Mouse (Mus musculus): Measurements from ENCODE around the gene Kansl1. TPM values are rescaled to one million over a fixed set of nuclear protein-coding genes. Genes with fewer than 3 reads are reported as not detected.
"Not testable (repeated sequence)": the region's sequence is repeated elsewhere in the genome, so short reads cannot be mapped to it uniquely, and the experiment has no call there.

The Kansl1 gene
- polyA plus RNA-seq, 1 experiment from 2014 or later, result 28.7 TPM

GRCm38 (mm10) chr11:104451239-104451638 lies 17.4 kb downstream of the Kansl1 start:
- H3K27me3 ChIP-seq (replicated peaks; ENCODE audit: low read depth, poor library complexity, severe bottlenecking), result no peaks in the 10 kb centered on the region
- H3K9me3 ChIP-seq, result no peaks in the 10 kb centered on the region
- 93% methylated on average over 1 of the region's 1 CpGs for WGBS
- DNase-seq (ENCODE audit: low spot score), result no peak
- peaks cover 39% of the 10 kb centered on the region for H3K36me3 ChIP-seq (replicated peaks)
- no peak overlapping the region for H3K27ac ChIP-seq (replicated peaks)
- H3K4me1 ChIP-seq, result no peaks in the 10 kb centered on the region
- no peak overlapping the region for H3K4me3 ChIP-seq

GRCm38 (mm10) chr11:104448499-104448898 lies 20.2 kb downstream of the Kansl1 start:
- WGBS, result 73% methylated on average over 2 of the region's 2 CpGs
- not testable (repeated sequence) for H3K27ac ChIP-seq (replicated peaks); H3K9me3 ChIP-seq; H3K4me1 ChIP-seq; H3K27me3 ChIP-seq (replicated peaks; ENCODE audit: low read depth, poor library complexity, severe bottlenecking); DNase-seq (ENCODE audit: low spot score); H3K4me3 ChIP-seq
- H3K36me3 ChIP-seq (replicated peaks), result peaks cover 34% of the 10 kb centered on the region

GRCm38 (mm10) chr11:104445538-104445937 lies 23.1 kb downstream of the Kansl1 start:
- peaks cover 28% of the 10 kb centered on the region for H3K36me3 ChIP-seq (replicated peaks)
- no peak overlapping the region for H3K4me3 ChIP-seq
- no peaks in the 10 kb centered on the region for H3K27me3 ChIP-seq (replicated peaks; ENCODE audit: low read depth, poor library complexity, severe bottlenecking)
- 90% methylated on average over 2 of the region's 2 CpGs for WGBS
- no peaks in the 10 kb centered on the region for H3K9me3 ChIP-seq
- H3K27ac ChIP-seq (replicated peaks), result no peak overlapping the region
- DNase-seq (ENCODE audit: low spot score), result no peak
- H3K4me1 ChIP-seq, result 0 out of 2 replicates have a peak, but pooled peaks cover 5% of the 10 kb centered on the region

- 98% methylated on average over 1 of the region's 1 CpGs for WGBS
Observed at GRCm38 (mm10) chr11:104445044-104445443, 23.6 kb downstream of the Kansl1 start.

GRCm38 (mm10) chr11:104443359-104443758 lies 25.3 kb downstream of the Kansl1 start:
- 56% methylated on average over 2 of the region's 2 CpGs for WGBS
- 0 out of 2 replicates have a peak, but pooled peaks cover 9% of the 10 kb centered on the region for H3K36me3 ChIP-seq (replicated peaks)
- no peaks in the 10 kb centered on the region for H3K27me3 ChIP-seq (replicated peaks; ENCODE audit: low read depth, poor library complexity, severe bottlenecking)
- H3K4me1 ChIP-seq, result peaks cover 23% of the 10 kb centered on the region
- peak overlapping the region; percentile 99; the same call in 1 of the 2 replicates for H3K27ac ChIP-seq (replicated peaks)
- no peaks in the 10 kb centered on the region for H3K9me3 ChIP-seq
- H3K4me3 ChIP-seq, result peak overlapping the region; percentile 87
- DNase-seq (ENCODE audit: low spot score), result no peak

More at GRCm38 (mm10) chr11:104445044-104445443, 23.6 kb downstream of the Kansl1 start:
- no peak for DNase-seq (ENCODE audit: low spot score)
- H3K4me1 ChIP-seq, result peaks cover 7% of the 10 kb centered on the region; the same call in 1 of the 2 replicates
- H3K4me3 ChIP-seq, result no peak overlapping the region
- H3K36me3 ChIP-seq (replicated peaks), result peaks cover 24% of the 10 kb centered on the region
- H3K9me3 ChIP-seq, result no peaks in the 10 kb centered on the region
- no peaks in the 10 kb centered on the region for H3K27me3 ChIP-seq (replicated peaks; ENCODE audit: low read depth, poor library complexity, severe bottlenecking)
- no peak overlapping the region for H3K27ac ChIP-seq (replicated peaks)

GRCm38 (mm10) chr11:104442333-104443136 lies 26.1 kb downstream of the Kansl1 start:
- Histone ChIP-seq H3K27ac (replicated peaks) (peak overlapping the region; percentile 99), H3K4me1 (peaks cover 29% of the 10 kb centered on the region), H3K36me3 (replicated peaks) (0 out of 2 replicates have a peak, but pooled peaks cover 5% of the 10 kb centered on the region), H3K9me3 (no peaks in the 10 kb centered on the region), H3K4me3 (peak overlapping the region; percentile 87), H3K27me3 (replicated peaks; ENCODE audit: low read depth, poor library complexity, severe bottlenecking) (no peaks in the 10 kb centered on the region)
- under 1% methylated on average over 82 of the region's 82 CpGs for WGBS
- DNase-seq (ENCODE audit: low spot score), result peak; percentile 96

- 0 out of 2 replicates have a peak, but pooled peaks cover 3% of the 10 kb centered on the region for H3K36me3 ChIP-seq (replicated peaks)
- H3K27me3 ChIP-seq (replicated peaks; ENCODE audit: low read depth, poor library complexity, severe bottlenecking), result no peaks in the 10 kb centered on the region
Observed at GRCm38 (mm10) chr11:104441475-104442332, 27.0 kb downstream of the Kansl1 start.

GRCm38 (mm10) chr11:104440521-104441474 lies 27.9 kb downstream of the Kansl1 start:
- H3K4me3 ChIP-seq, result peak overlapping the region; percentile 87
- no peaks in the 10 kb centered on the region for H3K36me3 ChIP-seq (replicated peaks)
- DNase-seq (ENCODE audit: low spot score), result peak; percentile 34
- under 1% methylated on average over 20 of the region's 20 CpGs for WGBS
- no peaks in the 10 kb centered on the region for H3K27me3 ChIP-seq (replicated peaks; ENCODE audit: low read depth, poor library complexity, severe bottlenecking)
- peaks cover 40% of the 10 kb centered on the region for H3K4me1 ChIP-seq
- peak overlapping the region; percentile 99 for H3K27ac ChIP-seq (replicated peaks)
- no peaks in the 10 kb centered on the region for H3K9me3 ChIP-seq

More at GRCm38 (mm10) chr11:104441475-104442332, 27.0 kb downstream of the Kansl1 start:
- H3K4me1 ChIP-seq, result peaks cover 33% of the 10 kb centered on the region
- no peaks in the 10 kb centered on the region for H3K9me3 ChIP-seq
- peak overlapping the region; percentile 99 for H3K27ac ChIP-seq (replicated peaks)
- WGBS, result under 1% methylated on average over 81 of the region's 92 CpGs
- peak overlapping the region; percentile 87 for H3K4me3 ChIP-seq
- DNase-seq (ENCODE audit: low spot score), result peak; percentile 87

- peak overlapping the region; percentile 87 for H3K4me3 ChIP-seq
- WGBS, result 71% methylated on average over 2 of the region's 2 CpGs
- no peak overlapping the region for H3K27ac ChIP-seq (replicated peaks)
- H3K36me3 ChIP-seq (replicated peaks), result no peaks in the 10 kb centered on the region
- peaks cover 44% of the 10 kb centered on the region for H3K4me1 ChIP-seq
- H3K27me3 ChIP-seq (replicated peaks; ENCODE audit: low read depth, poor library complexity, severe bottlenecking), result no peaks in the 10 kb centered on the region
- DNase-seq (ENCODE audit: low spot score), result no peak
- H3K9me3 ChIP-seq, result no peaks in the 10 kb centered on the region
Observed at GRCm38 (mm10) chr11:104439703-104440102, 29.0 kb downstream of the Kansl1 start.

- Histone ChIP-seq H3K9me3 (no peaks in the 10 kb centered on the region), H3K27ac (replicated peaks) (no peak overlapping the region), H3K4me1 (peaks cover 43% of the 10 kb centered on the region), H3K4me3 (0 out of 2 replicates have a peak overlapping the region, but pooled peaks have one; percentile 17), H3K36me3 (replicated peaks) (no peaks in the 10 kb centered on the region), H3K27me3 (replicated peaks; ENCODE audit: low read depth, poor library complexity, severe bottlenecking) (no peaks in the 10 kb centered on the region)
- DNase-seq (ENCODE audit: low spot score), result no peak
Observed at GRCm38 (mm10) chr11:104438450-104438849, 30.2 kb downstream of the Kansl1 start.

GRCm38 (mm10) chr11:104436394-104436954 lies 32.2 kb downstream of the Kansl1 start:
- no peak for DNase-seq (ENCODE audit: low spot score)
- no peak overlapping the region for H3K4me3 ChIP-seq
- H3K4me1 ChIP-seq, result peaks cover 44% of the 10 kb centered on the region
- no peaks in the 10 kb centered on the region for H3K27me3 ChIP-seq (replicated peaks; ENCODE audit: low read depth, poor library complexity, severe bottlenecking)
- H3K36me3 ChIP-seq (replicated peaks), result no peaks in the 10 kb centered on the region
- 81% methylated on average over 2 of the region's 2 CpGs for WGBS
- H3K9me3 ChIP-seq, result no peaks in the 10 kb centered on the region
- no peak overlapping the region for H3K27ac ChIP-seq (replicated peaks)
